Mouse (Mus musculus) stomach, postnatal 0 days (tissue): ENCODE results near the gene Map2k4.

Experiments used
- CTCF ChIP-seq: IDR thresholded peaks from 2 replicates; pipeline ENCODE4 v1.5.1; 2016; ENCODE audit warnings: antibody characterized with exemption, low read depth, mild to moderate bottlenecking, moderate library complexity
- EP300 ChIP-seq: optimal IDR thresholded peaks from 2 replicates; pipeline ENCODE3; 2016; ENCODE audit warnings: antibody characterized with exemption

GRCm38 (mm10) chr11:65771546-65771945 is 16.6 kb downstream of the Map2k4 start:
- no peak for TF ChIP-seq CTCF
- no peak for TF ChIP-seq EP300
